8 mouse cellular contexts compared by ENCODE assay signal in the genomic region with DNA sequence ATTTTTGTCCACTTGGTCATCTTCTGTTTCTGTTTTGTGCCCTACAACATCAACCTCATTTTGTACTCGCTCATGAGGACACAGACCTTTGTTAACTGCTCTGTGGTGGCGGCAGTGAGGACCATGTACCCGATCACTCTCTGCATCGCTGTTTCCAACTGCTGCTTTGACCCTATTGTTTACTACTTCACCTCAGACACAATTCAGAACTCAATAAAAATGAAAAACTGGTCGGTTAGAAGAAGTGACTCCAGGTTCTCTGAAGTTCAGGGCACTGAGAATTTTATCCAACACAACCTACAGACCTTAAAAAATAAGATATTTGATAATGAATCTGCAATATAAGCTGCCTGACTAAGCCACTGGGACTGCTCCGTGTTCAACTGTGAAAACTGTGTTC. TPM values are rescaled to one million over a fixed set of nuclear protein-coding genes. Genes with fewer than 3 reads are reported as not detected.
A peak's percentile ranks its signal among the peaks of the same experiment; 100 is the strongest.
DNase-seq lines count a peak whose midpoint lies in the region; ATAC-seq and TF ChIP-seq lines count a peak whose summit lies in the region.

No protein-coding gene starts in this region.

- no peak for TF ChIP-seq CTCF in olfactory bulb, adult 2 months (IDR thresholded peaks at IDR 0.05; ENCODE audit: insufficient read depth, low read depth, low read length)

- H3K27me3 ChIP-seq in erythroblast, embryonic 14.5 days (ENCODE audit: control insufficient read depth), result no peaks in the 10 kb centered on the region
- no peaks in the 10 kb centered on the region for H3K27me3 ChIP-seq in hindbrain, embryonic 11.5 days (ENCODE audit: control insufficient read depth, insufficient read depth, low read length)
- no peaks in the 10 kb centered on the region for H3K27me3 ChIP-seq in liver, embryonic 12.5 days (replicated peaks)

- no peak for TF ChIP-seq POLR2A in olfactory bulb, adult 2 months (IDR thresholded peaks at IDR 0.05; ENCODE audit: insufficient read depth, low read depth, low read length)

- peak overlapping the region; percentile 53 for H3K4me3 ChIP-seq in erythroblast, embryonic 14.5 days (replicated peaks)
- H3K4me3 ChIP-seq in hindbrain, embryonic 11.5 days (ENCODE audit: low read depth, low read length), result peak overlapping the region; percentile 57
- H3K4me3 ChIP-seq in liver, embryonic 12.5 days, result peak overlapping the region; percentile 52
- 0 out of 2 replicates have a peak overlapping the region, but pooled peaks have one; percentile 31 for H3K4me3 ChIP-seq in olfactory bulb, adult 2 months (ENCODE audit: insufficient read depth, low read depth, low read length)

- peak overlapping the region; percentile 74 for H3K9ac ChIP-seq in hindbrain, embryonic 11.5 days (ENCODE audit: low read depth, low read length)
- peak overlapping the region; percentile 63 for H3K9ac ChIP-seq in liver, embryonic 12.5 days

- peak overlapping the region; percentile 42 for H3K4me2 ChIP-seq in hindbrain, embryonic 11.5 days (replicated peaks; ENCODE audit: low read depth, low read length)
- H3K4me2 ChIP-seq in liver, embryonic 12.5 days, result peak overlapping the region; percentile 66

- peaks cover 28% of the 10 kb centered on the region for H3K4me1 ChIP-seq in erythroblast, embryonic 14.5 days (ENCODE audit: control insufficient read depth)
- H3K4me1 ChIP-seq in hindbrain, embryonic 11.5 days (replicated peaks; ENCODE audit: control insufficient read depth, insufficient read depth, low read length), result no peaks in the 10 kb centered on the region
- H3K4me1 ChIP-seq in liver, embryonic 12.5 days, result peaks cover 31% of the 10 kb centered on the region
- H3K4me1 ChIP-seq in olfactory bulb, adult 2 months (ENCODE audit: control insufficient read depth, insufficient read depth, low read length), result peaks cover 1% of the 10 kb centered on the region; the same call in 1 of the 2 replicates

- peak overlapping the region; percentile 91 for H3K27ac ChIP-seq in hindbrain, embryonic 11.5 days (ENCODE audit: low read depth, low read length)
- peak overlapping the region; percentile 79 for H3K27ac ChIP-seq in liver, embryonic 12.5 days
- H3K27ac ChIP-seq in olfactory bulb, adult 2 months (ENCODE audit: insufficient read depth, low read depth, low read length), result 0 out of 2 replicates have a peak overlapping the region, but pooled peaks have one; percentile 73

- H3K36me3 ChIP-seq in erythroblast, embryonic 14.5 days (ENCODE audit: control insufficient read depth), result peaks cover 76% of the 10 kb centered on the region
- no peaks in the 10 kb centered on the region for H3K36me3 ChIP-seq in hindbrain, embryonic 11.5 days (ENCODE audit: control insufficient read depth, insufficient read depth, low read length)
- H3K36me3 ChIP-seq in liver, embryonic 12.5 days, result peaks cover 17% of the 10 kb centered on the region

- no peak for ATAC-seq in erythroblast, adult 5-6 weeks (replicated peaks; ENCODE audit: low FRiP score, poor library complexity, severe bottlenecking)
- ATAC-seq in hindbrain, embryonic 11.5 days (ENCODE audit: low FRiP score), result 0 out of 2 replicates have a peak, but pooled peaks have one; percentile 53
- 0 out of 2 replicates have a peak, but pooled peaks have one; percentile 51 for ATAC-seq in liver, embryonic 12.5 days

- H3K9me3 ChIP-seq in erythroblast, embryonic 14.5 days (ENCODE audit: control insufficient read depth, low read length), result no peaks in the 10 kb centered on the region
- no peaks in the 10 kb centered on the region for H3K9me3 ChIP-seq in hindbrain, embryonic 11.5 days (ENCODE audit: control insufficient read depth, low read length)
- H3K9me3 ChIP-seq in liver, embryonic 12.5 days (replicated peaks), result no peaks in the 10 kb centered on the region

- WGBS in hindbrain, embryonic 11.5 days, result under 1% methylated on average over 6 of the region's 6 CpGs
- WGBS in liver, embryonic 12.5 days (ENCODE audit: insufficient replicate concordance), result 0% methylated on average over 6 of the region's 6 CpGs
- WGBS in olfactory bulb, adult 2 months, result 41% methylated on average over 6 of the region's 6 CpGs

- peak; percentile 65 for DNase-seq in embryo, embryonic 9.5 days (ENCODE audit: extremely low spot score)
- DNase-seq in hindbrain, embryonic 11.5 days (ENCODE audit: low spot score), result peak; percentile 67
- no peak for DNase-seq in urinary bladder, postnatal 4 days (ENCODE audit: low spot score in 2 of 2)
- no peak for DNase-seq in layer of hippocampus, postnatal 25 days (ENCODE audit: extremely low spot score in 1 of 2, low spot score in 1 of 2)

RNA-seq across cellular contexts. Expression of a gene that starts 1.6 kb away (rescaled TPM):
- polyA plus RNA-seq in erythroblast, embryonic 14.5 days (2012), result not detected in 2 replicates
- 3.8 and 8.8 TPM in 2 replicates for total RNA-seq in erythroblast, adult 5-6 weeks (2015; ENCODE audit: low replicate concordance)
- 1.8 and 4.2 TPM in 2 replicates for total RNA-seq in erythroblast, adult 5-6 weeks (2017; ENCODE audit: low replicate concordance)
- polyA plus RNA-seq in hindbrain, embryonic 11.5 days (2014; fragmentation: Nextera tagmentation; extraction: Ambion mirVana), result 15.6 and 19.3 TPM in 2 replicates
- 5.5 TPM in 2 replicates for polyA plus RNA-seq in liver, embryonic 12.5 days (2016; fragmentation: Nextera tagmentation; extraction: Ambion mirVana)
- polyA plus RNA-seq in olfactory bulb, adult 2 months (2012; ENCODE audit: insufficient read depth, insufficient read length, low replicate concordance, missing spikeins), result not detected in 2 replicates
- total RNA-seq in layer of hippocampus, postnatal 25 days (2021), result 1 to 10 TPM; 1.8 TPM

Comparison
In these comparisons a context has a peak if more than half of its experiments do, and no peak if none do; other contexts are left out.
1. DNase-seq: peak in embryo, embryonic 9.5 days (single experiment) and hindbrain, embryonic 11.5 days (single experiment); none in urinary bladder, postnatal 4 days (0 of 2) and layer of hippocampus, postnatal 25 days (0 of 2).
2. Peak in every context shown above with its lines, with median percentiles within 50 percentile points of each other: H3K4me3 ChIP-seq and H3K27ac ChIP-seq.